Mouse (Mus musculus) retina, embryonic 14.5 days (tissue): ENCODE measurements around the gene Ifnar2.
"Not testable (repeated sequence)": the region's sequence is repeated elsewhere in the genome, so short reads cannot be mapped to it uniquely, and the experiment has no call there.

Source experiments
- DNase-seq: peaks from one replicate; pipeline ENCODE4 v3.0.0-alpha.2; 2015; ENCODE audit warnings: low spot score

The Ifnar2 gene

DNA sequence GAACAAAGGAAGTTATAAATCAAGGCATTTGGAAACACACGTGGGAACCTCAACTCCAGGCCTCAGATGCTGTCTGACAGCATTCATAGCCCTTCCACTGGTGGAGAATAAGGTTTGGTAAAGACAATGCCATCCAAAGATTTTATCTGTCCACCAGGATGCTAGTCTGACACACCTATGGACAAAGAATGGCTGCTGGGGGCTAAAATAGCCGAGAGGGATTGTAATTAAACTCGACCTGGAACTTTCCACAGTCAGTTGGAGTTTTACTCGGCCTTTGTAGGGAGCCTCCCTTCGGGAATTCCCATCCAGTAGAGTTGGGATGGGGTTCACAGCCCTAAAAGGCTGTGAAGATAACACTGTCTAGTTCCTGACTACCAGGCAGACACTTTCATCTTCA, 54.9 kb downstream of the Ifnar2 start:
- DNase-seq: no peak

DNA sequence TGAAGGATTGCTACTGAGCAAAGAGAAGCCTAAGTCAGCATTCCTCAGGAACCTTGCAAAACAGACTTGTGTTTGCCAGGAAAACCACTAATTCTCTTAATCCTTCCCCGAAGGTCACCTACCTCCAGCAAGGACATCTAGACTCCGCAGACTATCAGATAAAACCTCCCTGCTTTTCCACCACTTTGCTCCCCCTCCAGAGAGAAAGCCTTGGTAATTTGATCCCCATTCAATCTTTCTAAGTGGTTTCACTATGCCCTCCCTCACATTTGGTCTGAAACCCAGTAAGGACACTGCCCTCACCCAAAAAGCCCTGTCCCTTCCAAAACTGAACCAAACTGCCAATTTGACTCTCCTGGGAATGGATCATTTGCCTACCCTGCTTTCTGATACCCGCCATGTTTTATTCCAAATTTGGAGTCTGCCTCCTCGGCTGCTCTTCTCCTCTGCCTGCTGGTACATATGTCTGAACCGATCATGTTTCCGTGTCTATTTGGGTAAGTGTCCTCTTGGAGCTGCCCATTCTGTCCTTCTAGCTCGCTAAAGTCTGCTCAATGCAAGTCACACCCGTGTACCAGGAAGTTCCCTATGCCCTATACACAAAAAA, 55.8 kb downstream of the Ifnar2 start:
- no peak for DNase-seq

DNA sequence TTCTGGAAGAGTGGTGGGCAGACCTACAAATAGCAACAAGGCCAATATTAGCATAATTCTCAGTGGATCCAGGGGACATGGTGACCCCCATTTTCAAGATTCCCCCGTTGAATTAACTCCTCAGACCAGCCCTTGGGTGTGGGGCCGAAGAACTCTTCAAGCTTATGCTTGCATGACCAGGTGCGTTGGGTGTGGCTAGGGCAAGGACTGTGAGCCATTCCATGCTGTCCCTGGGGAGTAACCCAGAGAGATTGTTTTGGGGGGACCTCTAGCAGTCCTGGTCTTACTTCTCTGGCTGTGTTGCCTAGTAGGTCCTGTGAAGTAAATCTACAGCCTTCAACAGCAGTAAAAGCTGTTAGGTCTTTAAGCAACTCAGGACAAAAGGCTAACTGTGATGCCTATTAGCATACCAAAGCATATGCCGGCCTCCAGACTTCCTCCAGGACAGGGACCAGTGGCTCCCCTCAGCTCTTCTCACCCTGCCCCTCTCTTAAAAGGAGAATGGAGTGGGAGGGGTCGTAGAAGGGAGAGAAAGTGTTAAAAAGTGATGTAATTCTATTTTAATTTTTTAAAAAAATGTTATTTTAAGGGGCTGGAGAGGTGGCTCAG, 60.2 kb downstream of the Ifnar2 start:
- no peak for DNase-seq

GRCm38 (mm10) chr16:91433329-91433933, 60.8 kb downstream of the Ifnar2 start:
- DNase-seq: no peak

- no peak for DNase-seq
Measured at GRCm38 (mm10) chr16:91434119-91434518, 61.5 kb downstream of the Ifnar2 start.

- DNase-seq: no peak
Measured at GRCm38 (mm10) chr16:91438081-91438480, 65.5 kb downstream of the Ifnar2 start.

DNA sequence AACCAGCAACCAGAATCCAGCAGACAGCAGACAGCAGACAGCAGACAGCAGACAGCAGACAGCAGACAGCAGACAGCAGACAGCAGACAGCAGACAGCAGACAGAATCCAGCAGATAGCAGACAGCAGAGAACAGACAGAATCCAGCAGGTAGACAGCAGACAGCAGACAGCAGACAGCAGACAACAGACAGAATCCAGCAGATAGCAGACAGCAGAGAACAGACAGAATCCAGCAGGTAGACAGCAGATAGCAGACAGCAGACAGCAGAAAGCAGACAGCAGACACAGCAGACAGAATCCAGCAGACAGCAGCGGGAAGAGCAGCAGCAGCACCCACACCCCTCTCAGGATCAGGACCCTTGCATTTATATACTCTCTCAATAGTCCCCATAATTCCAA, 66.0 kb downstream of the Ifnar2 start:
- not testable (repeated sequence) for DNase-seq

DNA sequence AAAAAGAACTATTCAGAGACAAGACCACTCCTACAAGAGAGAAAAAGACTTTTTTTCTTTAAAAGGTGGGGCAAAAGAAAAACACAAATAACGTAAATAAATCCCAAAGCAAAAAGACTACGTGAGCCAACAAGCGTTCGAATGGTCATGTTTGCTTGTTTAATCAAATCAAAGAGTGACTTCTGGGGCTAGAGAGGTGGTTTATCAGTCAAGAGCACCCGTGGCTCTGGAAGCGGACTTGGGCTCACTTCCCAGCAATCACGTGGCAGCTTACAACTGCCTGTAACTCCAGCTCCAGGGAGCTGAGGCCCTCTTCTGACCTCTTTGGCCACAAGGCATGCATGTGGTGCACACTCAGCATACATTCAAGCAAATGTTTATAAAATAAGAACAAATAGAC, 68.8 kb downstream of the Ifnar2 start:
- DNase-seq: no peak

- DNase-seq: no peak
Measured at GRCm38 (mm10) chr16:91441811-91442240, 69.2 kb downstream of the Ifnar2 start.

- no peak for DNase-seq
Measured at GRCm38 (mm10) chr16:91442446-91442845, 69.9 kb downstream of the Ifnar2 start.

- DNase-seq: no peak
Measured at GRCm38 (mm10) chr16:91443211-91443611, 70.6 kb downstream of the Ifnar2 start.

DNA sequence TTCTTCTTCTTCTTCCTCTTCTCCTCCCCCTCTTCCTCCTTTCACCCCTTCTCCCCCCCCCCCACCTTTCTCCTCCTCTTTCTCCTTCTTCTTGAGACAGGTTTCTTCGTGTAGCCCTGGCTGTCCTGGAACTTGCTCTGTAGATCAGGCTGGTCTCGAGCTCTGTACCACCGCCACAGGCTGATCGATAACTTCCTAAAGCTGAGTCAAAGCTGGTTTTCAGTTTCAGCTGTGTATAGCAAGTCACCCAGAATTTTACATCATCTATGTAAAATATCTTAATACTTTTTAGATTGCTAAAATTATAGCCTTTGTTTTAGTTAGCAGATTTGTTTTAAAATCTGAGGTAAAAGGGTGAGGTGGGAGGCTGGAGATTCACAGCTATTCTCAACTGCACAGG, 72.3 kb downstream of the Ifnar2 start:
- DNase-seq: no peak

- no peak for DNase-seq
Measured at GRCm38 (mm10) chr16:91445566-91445965, 73.0 kb downstream of the Ifnar2 start.

GRCm38 (mm10) chr16:91446778-91447511, 74.4 kb downstream of the Ifnar2 start:
- no peak for DNase-seq

GRCm38 (mm10) chr16:91447512-91447900, 74.9 kb downstream of the Ifnar2 start:
- no peak for DNase-seq

GRCm38 (mm10) chr16:91448088-91448487, 75.5 kb downstream of the Ifnar2 start:
- no peak for DNase-seq

DNA sequence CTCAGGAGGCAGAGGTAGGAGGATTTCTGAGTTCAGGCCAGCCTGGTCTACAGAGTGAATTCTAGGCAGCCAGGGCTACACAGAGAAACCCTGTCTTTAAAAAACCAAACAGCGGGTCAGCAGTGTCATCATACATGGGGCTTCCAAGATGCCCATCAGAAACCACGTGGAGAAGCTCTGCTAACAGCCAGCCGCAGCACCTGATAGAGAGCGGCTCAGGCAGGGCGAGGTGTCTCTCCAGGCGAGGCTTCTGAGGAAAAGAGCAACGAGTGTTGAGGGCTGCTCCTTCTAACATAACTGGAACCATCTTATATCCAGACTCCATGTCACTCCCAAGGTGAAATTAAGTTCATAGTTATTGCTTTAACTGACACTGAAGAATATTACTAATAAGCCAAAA, 76.3 kb downstream of the Ifnar2 start:
- no peak for DNase-seq

DNA sequence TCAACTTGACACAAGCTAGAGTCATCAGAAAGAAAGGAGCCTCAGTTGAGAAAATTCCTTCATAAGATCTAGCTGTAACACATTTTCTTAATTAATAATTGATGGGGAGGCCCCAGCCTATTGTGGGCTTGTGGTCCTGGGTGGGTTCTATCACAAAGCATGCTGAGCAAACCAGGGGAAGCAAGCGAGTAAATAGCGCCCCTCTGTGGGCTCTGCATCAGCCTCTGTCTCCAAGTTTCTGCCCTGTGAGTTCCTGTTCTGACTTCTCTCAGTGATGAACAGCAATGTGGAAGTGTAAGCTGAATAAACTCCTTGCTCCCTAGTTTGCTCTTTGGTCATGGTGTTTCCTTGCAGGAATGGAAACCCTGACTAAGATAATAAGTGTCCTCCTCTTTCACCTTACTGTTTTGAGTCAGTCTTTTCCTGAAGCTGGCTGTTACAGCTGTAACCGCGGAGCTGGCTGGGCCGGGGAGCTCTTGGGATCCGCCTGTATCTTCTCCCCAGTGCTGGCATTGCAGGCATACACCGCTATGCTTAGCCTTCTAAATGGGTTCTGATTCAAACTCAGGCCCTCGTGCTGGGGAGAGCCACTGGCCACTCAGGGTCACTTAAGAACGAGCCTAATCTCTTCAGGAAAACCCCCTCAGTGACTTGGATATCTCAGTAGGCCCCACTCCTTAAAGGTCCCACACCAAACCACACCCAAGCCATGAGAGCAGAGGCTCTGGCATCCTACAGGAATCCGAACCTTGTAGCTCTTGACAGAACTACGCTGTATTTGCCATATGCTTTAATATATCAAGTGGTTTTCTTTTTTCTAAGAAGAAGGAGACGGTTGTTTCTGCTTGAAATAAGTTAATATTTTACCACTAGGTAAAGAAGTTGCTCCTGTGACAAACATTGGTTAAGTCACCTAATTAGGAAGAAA, 77.8 kb downstream of the Ifnar2 start:
- DNase-seq: no peak

DNA sequence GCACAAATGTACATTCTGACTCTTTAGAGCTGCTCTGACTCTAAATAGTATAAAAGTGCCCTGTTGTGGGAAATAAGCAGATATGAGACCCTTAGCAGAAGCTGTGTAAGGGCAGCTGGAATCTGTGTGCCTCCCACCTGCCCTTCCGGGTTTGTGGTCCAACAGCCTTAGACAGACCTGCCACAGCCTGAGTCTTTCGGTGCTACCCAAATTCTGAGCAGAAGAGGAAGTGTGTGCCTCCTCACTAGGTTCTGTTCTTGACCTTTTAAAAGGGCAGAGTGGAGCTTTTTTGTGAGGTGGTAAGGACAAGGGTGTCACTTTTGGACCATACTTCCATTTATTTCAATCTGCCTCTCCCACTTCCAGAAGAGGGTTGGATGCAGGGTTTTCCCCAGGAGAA, 79.4 kb downstream of the Ifnar2 start:
- no peak for DNase-seq

DNA sequence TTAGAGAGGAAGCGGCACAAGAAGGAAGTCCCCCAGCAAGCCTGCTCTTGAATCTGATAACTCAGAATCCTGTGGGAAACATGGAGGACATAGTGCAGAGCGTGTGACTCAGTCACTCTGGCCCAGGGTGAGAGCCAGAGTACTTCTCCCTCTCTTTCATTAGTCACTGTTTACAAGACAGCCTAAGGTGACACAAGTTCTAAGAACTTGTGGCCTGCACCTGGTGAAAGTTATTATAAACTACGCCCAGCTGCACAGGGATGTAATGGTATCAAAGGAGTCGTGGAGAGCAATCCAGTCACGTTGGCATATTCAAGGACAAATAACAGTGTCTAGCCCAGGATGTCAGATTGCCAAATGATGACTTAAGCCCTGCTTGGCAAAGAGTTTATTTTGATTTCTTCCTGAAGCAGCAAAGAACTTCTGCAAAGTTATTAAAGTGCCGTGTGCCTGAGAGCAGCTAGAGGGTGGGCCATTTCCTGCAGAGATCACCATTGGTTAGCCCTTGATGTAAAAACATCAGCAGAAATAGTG, 79.8 kb downstream of the Ifnar2 start:
- no peak for DNase-seq
